Mouse (Mus musculus) intestine, embryonic 16.5 days (tissue): ENCODE data around the gene Mcub. TPM values are rescaled to one million over a fixed set of nuclear protein-coding genes. Genes with fewer than 3 reads are reported as not detected.

Experiments used
- ATAC-seq: fragments of 200-750 bp; cut with Nextera tagmentation; 2 replicates; pipeline ENCODE4 v1.8.0; 2017; ENCODE audit warnings: moderate TSS enrichment, moderate library complexity
- H3K27ac ChIP-seq: fragments of 300-500 bp; sonication (generic); 2 replicates; pipeline ENCODE4 v1.5.1; 2014; ENCODE audit warnings: mild to moderate bottlenecking, low read length
- H3K27me3 ChIP-seq: fragments of 300-500 bp; sonication (generic); replicated peaks from 2 replicates; pipeline ENCODE4 v1.6.1; 2014; ENCODE audit warnings: low read length, control low read depth, mixed read lengths; ENCODE audit not compliant: control insufficient read depth, insufficient read depth
- H3K36me3 ChIP-seq: fragments of 300-500 bp; sonication (generic); 2 replicates; pipeline ENCODE4 v1.6.1; 2014; ENCODE audit warnings: low read length, control low read depth; ENCODE audit not compliant: control insufficient read depth, insufficient read depth
- H3K4me1 ChIP-seq: fragments of 300-500 bp; sonication (generic); 2 replicates; pipeline ENCODE4 v1.6.1; 2014; ENCODE audit warnings: low read length, control low read depth, mixed read lengths; ENCODE audit not compliant: control insufficient read depth, insufficient read depth
- H3K4me2 ChIP-seq: fragments of 300-500 bp; sonication (generic); 2 replicates; pipeline ENCODE4 v1.6.1; 2014; ENCODE audit warnings: low read depth, low read length, control low read depth
- H3K4me3 ChIP-seq: fragments of 300-500 bp; sonication (generic); 2 replicates; pipeline ENCODE4 v1.5.1; 2014; ENCODE audit warnings: mild to moderate bottlenecking, low read length
- H3K9ac ChIP-seq: fragments of 300-500 bp; sonication (generic); 2 replicates; pipeline ENCODE4 v1.6.1; 2014; ENCODE audit warnings: low read depth, low read length
- H3K9me3 ChIP-seq: fragments of 300-500 bp; sonication (generic); 2 replicates; pipeline ENCODE4 v1.6.1; 2016; ENCODE audit warnings: low read length, control low read depth; ENCODE audit not compliant: control insufficient read depth
- WGBS: fragments of 180-500 bp; shearing (Covaris S2); extraction: QIAGEN DNeasy Blood & Tissue Kit; methylation state at CpG from one replicate; pipeline ENCODE4 v1.1.7; 2014; 5-methylcytosine and 5-hydroxymethylcytosine counted together
- polyA plus RNA-seq: library from polyadenylated mRNA; unstranded; fragments of >200 nt; fragmentation: Nextera tagmentation; extraction: Ambion mirVana; gene quantifications from 2 replicates; pipeline ENCODE4 v1.2.1, GENCODE M21; 2015

Gene Mcub
- polyA plus RNA-seq, 1 experiment from 2014 or later = 3.7 TPM

DNA sequence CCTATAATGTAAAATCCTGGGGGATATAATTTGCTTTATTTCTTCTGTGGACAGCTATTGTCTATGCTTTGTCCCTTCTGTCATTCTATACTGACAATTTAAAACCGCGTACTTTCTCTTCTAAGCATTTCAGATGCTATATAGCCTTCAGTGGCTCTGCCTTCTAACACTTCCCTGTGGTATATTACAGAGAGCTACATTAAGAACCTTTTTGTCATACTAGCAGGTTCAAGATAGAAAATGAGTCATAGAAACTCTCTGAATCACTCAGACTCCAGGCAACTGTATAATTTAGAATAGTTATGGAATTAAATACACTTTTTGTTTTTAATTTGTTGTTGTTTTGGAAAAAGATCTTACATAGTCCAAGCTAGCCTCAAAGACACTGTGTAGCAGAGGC is 29.2 kb downstream of the Mcub start:
- 93% methylated on average over 2 of the region's 2 CpGs for WGBS
- no peak for ATAC-seq
- Histone ChIP-seq H3K4me2 (no peak overlapping the region), H3K9ac (no peak overlapping the region), H3K4me3 (no peak overlapping the region), H3K27ac (no peak overlapping the region), H3K27me3 (no peaks in the 10 kb centered on the region), H3K9me3 (no peaks in the 10 kb centered on the region), H3K4me1 (no peaks in the 10 kb centered on the region), H3K36me3 (no peaks in the 10 kb centered on the region)

DNA sequence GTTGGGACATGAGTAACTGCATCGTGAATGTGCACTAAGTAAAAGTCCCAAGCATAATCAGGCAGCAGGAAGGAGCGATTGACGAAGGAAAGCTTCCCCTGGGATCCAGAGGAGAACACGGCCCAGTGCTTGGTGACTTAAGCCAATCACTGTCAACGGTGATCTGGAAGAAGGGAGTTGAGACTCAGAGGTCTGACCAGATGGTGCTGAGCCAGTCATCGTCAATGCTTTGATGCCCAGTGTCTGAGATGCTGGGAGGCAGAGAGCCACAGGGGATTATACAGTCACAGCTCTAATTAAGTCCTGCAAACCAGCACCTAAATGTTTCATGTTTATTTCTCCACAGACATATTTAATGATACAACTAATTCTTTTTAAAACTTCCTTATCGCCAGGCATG is 30.9 kb downstream of the Mcub start:
- whole genome bisulfite sequencing = 69% methylated on average over 7 of the region's 7 CpGs
- H3K27me3 ChIP-seq = no peaks in the 10 kb centered on the region
- no peaks in the 10 kb centered on the region for H3K36me3 ChIP-seq
- H3K4me1 ChIP-seq = no peaks in the 10 kb centered on the region
- no peak overlapping the region for H3K4me3 ChIP-seq
- ATAC-seq = no peak
- no peak overlapping the region for H3K9ac ChIP-seq
- no peaks in the 10 kb centered on the region for H3K9me3 ChIP-seq
- H3K27ac ChIP-seq = no peak overlapping the region
- H3K4me2 ChIP-seq = no peak overlapping the region

DNA sequence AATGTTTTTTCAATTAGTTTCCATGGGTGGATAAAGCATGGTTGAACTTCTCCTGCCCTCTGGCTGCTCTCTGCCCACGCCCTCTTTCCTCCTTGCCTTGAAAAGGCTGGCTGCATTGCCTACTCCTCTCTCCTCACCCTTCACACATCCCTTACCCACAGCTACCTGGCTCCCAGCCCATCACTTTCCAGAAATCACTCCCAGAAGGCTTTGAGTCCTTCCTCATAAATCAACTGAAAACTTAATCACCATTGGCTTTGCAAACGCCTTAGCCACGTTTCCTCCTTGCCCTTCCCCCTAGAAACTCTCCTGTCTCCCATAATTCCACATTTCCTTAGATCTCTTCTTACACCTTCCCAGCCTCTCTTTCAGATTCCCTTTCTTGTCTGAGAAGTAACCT is 32.2 kb downstream of the Mcub start:
- no peak for ATAC-seq
- Histone ChIP-seq H3K36me3 (no peaks in the 10 kb centered on the region), H3K4me1 (no peaks in the 10 kb centered on the region), H3K27me3 (no peaks in the 10 kb centered on the region), H3K9ac (no peak overlapping the region), H3K27ac (no peak overlapping the region), H3K4me3 (no peak overlapping the region), H3K4me2 (no peak overlapping the region), H3K9me3 (no peaks in the 10 kb centered on the region)
- WGBS = 35% methylated on average over 3 of the region's 3 CpGs

DNA sequence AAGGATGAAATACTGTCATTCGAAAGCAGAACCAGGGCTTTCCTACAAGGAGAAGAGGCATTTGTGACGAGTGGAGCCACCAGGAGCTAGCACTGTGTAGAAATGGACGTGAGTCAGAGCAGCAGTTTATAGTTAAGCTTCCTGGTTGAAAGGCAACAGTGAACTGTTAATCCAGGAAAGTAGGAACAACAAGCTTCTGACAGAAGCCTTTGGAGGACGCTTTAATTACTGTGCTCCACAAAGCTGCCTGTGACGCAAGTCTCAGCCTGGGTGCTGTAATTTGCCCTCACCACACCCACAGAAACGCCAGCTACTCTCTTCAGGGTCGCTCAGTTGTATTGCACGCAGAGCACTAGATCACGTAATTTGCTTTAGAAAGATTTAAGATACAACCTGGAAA is 33.4 kb downstream of the Mcub start:
- H3K27me3 ChIP-seq = no peaks in the 10 kb centered on the region
- H3K4me3 ChIP-seq = no peak overlapping the region
- no peaks in the 10 kb centered on the region for H3K9me3 ChIP-seq
- no peak overlapping the region for H3K9ac ChIP-seq
- no peak overlapping the region for H3K4me2 ChIP-seq
- WGBS = 42% methylated on average over 9 of the region's 9 CpGs
- H3K27ac ChIP-seq = no peak overlapping the region
- peak; percentile 85 for ATAC-seq
- H3K4me1 ChIP-seq = no peaks in the 10 kb centered on the region
- no peaks in the 10 kb centered on the region for H3K36me3 ChIP-seq

DNA sequence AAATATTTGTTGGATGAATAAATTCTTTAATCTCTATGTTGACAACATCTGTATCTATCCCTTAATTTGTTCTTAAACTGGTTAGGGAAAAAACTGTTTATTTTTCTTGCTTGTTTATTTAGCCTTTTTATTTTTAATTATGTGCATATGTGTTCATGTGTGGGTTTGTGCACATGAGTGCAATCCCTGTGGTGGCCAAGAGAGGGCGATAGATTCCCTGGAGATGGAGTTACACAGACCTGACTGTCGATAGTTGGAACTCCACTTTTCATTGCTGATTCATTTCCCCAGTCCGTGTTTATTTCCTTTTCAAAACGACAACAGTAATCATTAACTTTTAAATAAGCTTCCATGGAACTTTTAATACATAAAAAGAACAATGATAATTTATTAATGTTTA is 37.6 kb downstream of the Mcub start:
- Histone ChIP-seq H3K36me3 (no peaks in the 10 kb centered on the region), H3K4me1 (no peaks in the 10 kb centered on the region), H3K4me2 (no peak overlapping the region), H3K27me3 (no peaks in the 10 kb centered on the region), H3K9ac (no peak overlapping the region), H3K9me3 (no peaks in the 10 kb centered on the region), H3K4me3 (no peak overlapping the region), H3K27ac (no peak overlapping the region)
- WGBS = 50% methylated on average over 4 of the region's 4 CpGs
- ATAC-seq = no peak

DNA sequence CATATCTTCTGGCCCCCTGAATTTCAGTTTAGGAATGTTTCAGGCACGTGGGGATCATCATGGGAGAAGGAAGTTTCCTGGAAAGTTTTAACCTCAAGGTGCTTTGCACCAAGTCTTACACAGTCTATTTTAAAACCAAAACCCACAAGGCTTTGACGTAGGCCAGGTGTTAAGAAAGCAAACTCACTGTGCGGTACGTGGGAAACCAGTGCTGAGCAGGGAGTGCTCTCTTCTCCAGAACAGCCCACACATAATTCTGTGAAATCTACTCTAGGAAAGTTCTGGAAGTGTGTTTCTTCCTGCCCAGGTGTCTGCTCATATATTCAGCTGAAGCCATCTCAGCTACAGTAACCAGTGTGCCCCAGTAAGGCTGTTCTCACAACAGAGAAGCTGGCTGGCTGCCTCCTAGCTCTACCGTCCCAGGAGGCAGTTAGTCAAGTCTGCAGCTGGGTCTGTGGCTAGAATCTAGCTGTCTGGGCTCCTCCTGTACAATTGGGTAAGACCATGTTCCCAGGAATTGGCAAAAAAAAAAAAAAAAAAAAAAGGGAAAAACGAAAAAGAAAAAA is 39.7 kb downstream of the Mcub start:
- H3K27me3 ChIP-seq = no peaks in the 10 kb centered on the region
- 48% methylated on average over 6 of the region's 6 CpGs for WGBS
- H3K9ac ChIP-seq = no peak overlapping the region
- H3K27ac ChIP-seq = no peak overlapping the region
- no peaks in the 10 kb centered on the region for H3K9me3 ChIP-seq
- no peak for ATAC-seq
- H3K36me3 ChIP-seq = no peaks in the 10 kb centered on the region
- H3K4me3 ChIP-seq = no peak overlapping the region
- H3K4me1 ChIP-seq = no peaks in the 10 kb centered on the region
- H3K4me2 ChIP-seq = no peak overlapping the region

DNA sequence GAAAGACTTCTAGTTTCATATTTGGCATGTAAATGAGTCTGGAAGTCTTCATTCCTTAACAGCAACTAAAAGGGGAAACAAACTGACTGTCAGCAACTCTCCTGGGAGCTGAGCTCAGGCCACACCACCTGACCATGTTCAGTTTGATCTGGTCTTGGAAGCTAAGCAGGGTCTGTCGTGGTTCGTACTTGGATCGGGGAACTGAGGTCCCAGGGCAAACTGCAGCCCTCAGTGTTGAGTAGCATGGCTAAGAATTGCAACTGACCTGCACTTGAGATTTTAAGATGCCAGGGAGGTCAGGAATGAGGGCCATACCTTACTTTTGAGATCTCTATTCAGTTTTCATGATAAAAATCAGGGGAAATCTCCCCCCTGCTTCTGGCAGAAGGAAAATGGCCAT is 44.1 kb downstream of the Mcub start:
- 89% methylated on average over 3 of the region's 3 CpGs for WGBS
- Histone ChIP-seq H3K4me1 (no peaks in the 10 kb centered on the region), H3K4me2 (no peak overlapping the region), H3K4me3 (no peak overlapping the region), H3K9ac (no peak overlapping the region), H3K27ac (no peak overlapping the region), H3K27me3 (no peaks in the 10 kb centered on the region), H3K36me3 (no peaks in the 10 kb centered on the region), H3K9me3 (no peaks in the 10 kb centered on the region)
- ATAC-seq = no peak

DNA sequence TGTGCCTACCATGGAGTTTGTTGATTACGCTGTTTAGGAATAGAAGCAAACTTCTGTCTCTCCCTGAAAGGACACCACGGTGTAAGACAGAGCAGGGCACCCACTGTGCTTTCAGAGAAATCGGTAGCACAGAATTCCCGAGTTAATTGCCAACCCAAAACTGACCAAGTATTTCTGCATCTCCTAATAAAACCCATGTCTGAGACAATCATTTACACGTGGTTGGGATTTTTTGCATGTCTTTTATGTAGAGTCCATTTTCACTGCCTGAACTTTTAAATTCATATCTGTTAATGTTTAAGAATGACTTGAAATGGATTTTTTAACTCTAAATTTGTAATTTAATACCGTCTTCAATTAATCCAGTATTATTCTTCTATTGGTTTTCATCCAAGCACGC is 46.4 kb downstream of the Mcub start:
- no peak for ATAC-seq
- 93% methylated on average over 7 of the region's 7 CpGs for WGBS
- H3K4me2 ChIP-seq = no peak overlapping the region

DNA sequence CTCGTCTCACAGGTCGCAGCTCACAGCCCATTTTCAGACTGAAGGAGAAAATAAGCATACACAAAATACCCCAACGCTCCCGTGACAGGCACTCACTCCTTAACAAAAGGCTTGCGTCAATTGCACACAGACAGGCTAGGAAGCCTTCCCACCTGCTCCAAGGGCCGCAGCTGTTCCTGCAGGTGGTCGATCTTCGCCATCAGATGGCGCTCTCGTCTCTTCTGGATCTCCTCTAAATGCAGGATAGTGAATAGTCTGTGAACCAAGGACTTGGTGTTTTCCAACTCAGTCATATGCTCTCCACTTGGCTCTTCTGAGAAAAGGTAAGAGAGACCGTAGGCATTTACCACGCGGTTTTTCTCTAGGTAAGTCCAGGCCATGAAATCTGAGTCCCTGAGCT is 51.6 kb downstream of the Mcub start:
- Histone ChIP-seq H3K27ac (no peak overlapping the region), H3K4me1 (no peaks in the 10 kb centered on the region), H3K4me3 (no peak overlapping the region), H3K4me2 (no peak overlapping the region), H3K9me3 (no peaks in the 10 kb centered on the region), H3K27me3 (no peaks in the 10 kb centered on the region), H3K36me3 (peaks cover 5% of the 10 kb centered on the region; the same call in 1 of the 2 replicates), H3K9ac (no peak overlapping the region)
- 16% methylated on average over 13 of the region's 13 CpGs for WGBS
- ATAC-seq = peak; percentile 73

More for the DNA sequence above, 46.4 kb downstream of the Mcub start:
- Histone ChIP-seq H3K27me3 (no peaks in the 10 kb centered on the region), H3K9me3 (no peaks in the 10 kb centered on the region), H3K27ac (no peak overlapping the region), H3K4me1 (no peaks in the 10 kb centered on the region), H3K36me3 (no peaks in the 10 kb centered on the region), H3K9ac (no peak overlapping the region), H3K4me3 (no peak overlapping the region)

DNA sequence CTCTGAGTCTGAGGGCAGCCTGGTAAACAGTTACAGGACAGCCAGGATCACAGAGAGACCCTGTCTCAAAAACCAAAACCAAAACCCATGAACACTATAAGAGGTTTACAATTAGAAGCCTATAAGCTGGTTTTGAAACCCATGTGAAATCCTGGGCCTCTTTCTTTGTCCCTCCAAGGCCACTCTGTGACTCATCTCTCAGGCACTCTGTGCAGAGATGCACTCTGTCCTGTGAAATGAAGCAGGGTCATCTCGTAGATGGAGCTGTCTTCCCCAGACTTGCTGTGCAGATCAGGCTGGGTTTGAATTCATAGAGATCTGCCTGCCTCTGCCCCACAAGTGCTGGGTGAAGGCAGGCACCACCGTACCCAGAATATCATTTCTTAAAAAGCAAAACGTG is 52.6 kb downstream of the Mcub start:
- Histone ChIP-seq H3K9ac (no peak overlapping the region), H3K4me1 (no peaks in the 10 kb centered on the region), H3K4me3 (no peak overlapping the region), H3K4me2 (no peak overlapping the region), H3K9me3 (no peaks in the 10 kb centered on the region), H3K27me3 (no peaks in the 10 kb centered on the region), H3K36me3 (peaks cover 5% of the 10 kb centered on the region; the same call in 1 of the 2 replicates), H3K27ac (no peak overlapping the region)
- 73% methylated on average over 3 of the region's 3 CpGs for WGBS
- no peak for ATAC-seq
